Mouse (Mus musculus) lung, embryonic 15.5 days (tissue): ENCODE results near the gene Mad1l1. TPM values are rescaled to one million over a fixed set of nuclear protein-coding genes. Genes with fewer than 3 reads are reported as not detected.
A peak's percentile ranks its signal among the peaks of the same experiment; 100 is the strongest.
"Not testable (repeated sequence)": the region's sequence is repeated elsewhere in the genome, so short reads cannot be mapped to it uniquely, and the experiment has no call there.

ENCODE experiments used
- ATAC-seq: fragments of 200-750 bp; cut with Nextera tagmentation; 2 replicates; pipeline ENCODE4 v1.8.0; 2017; ENCODE audit warnings: moderate number of reproducible peaks, borderline replicate concordance; ENCODE audit not compliant: low FRiP score, low TSS enrichment; ENCODE audit errors: extremely low read depth
- H3K27ac ChIP-seq: fragments of 300-500 bp; sonication (generic); 2 replicates; pipeline ENCODE4 v1.5.1; 2015; ENCODE audit warnings: moderate library complexity, mild to moderate bottlenecking, inconsistent platforms
- H3K27me3 ChIP-seq: fragments of 300-500 bp; sonication (generic); 2 replicates; pipeline ENCODE4 v1.6.1; 2015; ENCODE audit warnings: inconsistent platforms
- H3K36me3 ChIP-seq: fragments of 300-500 bp; sonication (generic); 2 replicates; pipeline ENCODE4 v1.6.1; 2015; ENCODE audit warnings: inconsistent platforms
- H3K4me1 ChIP-seq: fragments of 300-500 bp; sonication (generic); 2 replicates; pipeline ENCODE4 v1.6.1; 2015; ENCODE audit warnings: inconsistent platforms
- H3K4me2 ChIP-seq: fragments of 300-500 bp; sonication (generic); 2 replicates; pipeline ENCODE4 v1.6.1; 2015; ENCODE audit warnings: inconsistent platforms, mild to moderate bottlenecking, moderate library complexity
- H3K4me3 ChIP-seq: fragments of 300-500 bp; sonication (generic); 2 replicates; pipeline ENCODE4 v1.5.1; 2015; ENCODE audit warnings: mild to moderate bottlenecking, inconsistent platforms
- H3K9ac ChIP-seq: fragments of 300-500 bp; sonication (generic); 2 replicates; pipeline ENCODE4 v1.6.1; 2015; ENCODE audit warnings: inconsistent platforms
- H3K9me3 ChIP-seq: fragments of 300-500 bp; sonication (generic); 2 replicates; pipeline ENCODE4 v1.6.1; 2016; ENCODE audit warnings: inconsistent platforms
- WGBS: fragments of 180-500 bp; shearing (Covaris S2); methylation state at CpG from one replicate; pipeline ENCODE4 v1.1.7; 2015; 5-methylcytosine and 5-hydroxymethylcytosine counted together
- polyA plus RNA-seq: library from polyadenylated mRNA; unstranded; fragments of >200 nt; fragmentation: Nextera tagmentation; extraction: Ambion mirVana; gene quantifications from 2 replicates; pipeline ENCODE4 v1.2.1, GENCODE M21; 2015

Gene Mad1l1
- polyA plus RNA-seq: 57.0 and 61.3 TPM in 2 replicates

GRCm38 (mm10) chr5:140321042-140321755 is at the start of gene Mad1l1, which contains the start of gene Nudt1:
TSS of gene Mad1l1 (minus strand) at chr5:140321552.
TSS of gene Nudt1 (plus strand) at chr5:140321656.
- Histone ChIP-seq H3K4me2 (peak within 1 kb of the TSS; percentile 80), H3K27me3 (no peaks in the 10 kb centered on the region), H3K27ac (peak within 1 kb of the TSS; percentile 76), H3K36me3 (no peaks in the 10 kb centered on the region), H3K9ac (peak within 1 kb of the TSS; percentile 99), H3K4me1 (peaks cover 15% of the 10 kb centered on the region), H3K9me3 (no peaks in the 10 kb centered on the region), H3K4me3 (peak within 1 kb of the TSS; percentile 99)
- peak; percentile 95 for ATAC-seq
- under 1% methylated on average over 58 of the region's 60 CpGs for WGBS

- Histone ChIP-seq H3K27me3 (no peaks in the 10 kb centered on the region), H3K4me2 (no peak overlapping the region), H3K27ac (peak overlapping the region; percentile 16; the same call in 1 of the 2 replicates), H3K9me3 (no peaks in the 10 kb centered on the region), H3K4me1 (peaks cover 9% of the 10 kb centered on the region), H3K36me3 (no peaks in the 10 kb centered on the region), H3K9ac (no peak overlapping the region), H3K4me3 (no peak overlapping the region)
- 50% methylated on average over 6 of the region's 6 CpGs for WGBS
- ATAC-seq: no peak
Observed at GRCm38 (mm10) chr5:140370446-140371254, 49.3 kb upstream of the Mad1l1 start.

GRCm38 (mm10) chr5:140369466-140369865 is 48.1 kb upstream of the Mad1l1 start:
- H3K4me1 ChIP-seq: peaks cover 9% of the 10 kb centered on the region
- ATAC-seq: no peak
- H3K36me3 ChIP-seq: no peaks in the 10 kb centered on the region
- H3K4me3 ChIP-seq: no peak overlapping the region
- H3K9ac ChIP-seq: no peak overlapping the region
- 71% methylated on average over 2 of the region's 2 CpGs for WGBS
- no peaks in the 10 kb centered on the region for H3K9me3 ChIP-seq
- no peaks in the 10 kb centered on the region for H3K27me3 ChIP-seq
- no peak overlapping the region for H3K27ac ChIP-seq
- no peak overlapping the region for H3K4me2 ChIP-seq

GRCm38 (mm10) chr5:140368926-140369325 is 47.6 kb upstream of the Mad1l1 start:
- Histone ChIP-seq H3K27me3 (no peaks in the 10 kb centered on the region), H3K27ac (no peak overlapping the region), H3K4me3 (no peak overlapping the region), H3K4me1 (peaks cover 9% of the 10 kb centered on the region), H3K9ac (no peak overlapping the region), H3K9me3 (no peaks in the 10 kb centered on the region), H3K4me2 (no peak overlapping the region), H3K36me3 (no peaks in the 10 kb centered on the region)
- no peak for ATAC-seq
- whole genome bisulfite sequencing: 88% methylated on average over 4 of the region's 4 CpGs

- H3K36me3 ChIP-seq, H3K4me2 ChIP-seq, H3K4me1 ChIP-seq, H3K9ac ChIP-seq, H3K4me3 ChIP-seq, ATAC-seq, H3K27ac ChIP-seq, H3K9me3 ChIP-seq, H3K27me3 ChIP-seq: not testable (repeated sequence)
- WGBS: 88% methylated on average over 2 of the region's 2 CpGs
Observed at GRCm38 (mm10) chr5:140368126-140368525, 46.8 kb upstream of the Mad1l1 start.

- Histone ChIP-seq H3K9me3 (no peaks in the 10 kb centered on the region), H3K4me2 (no peak overlapping the region), H3K27ac (no peak overlapping the region), H3K9ac (no peak overlapping the region), H3K4me1 (no peaks in the 10 kb centered on the region), H3K27me3 (no peaks in the 10 kb centered on the region), H3K4me3 (no peak overlapping the region), H3K36me3 (no peaks in the 10 kb centered on the region)
- ATAC-seq: no peak
- 66% methylated on average over 5 of the region's 5 CpGs for WGBS
Observed at GRCm38 (mm10) chr5:140364415-140364814, 43.1 kb upstream of the Mad1l1 start.

GRCm38 (mm10) chr5:140359930-140360674 is 38.8 kb upstream of the Mad1l1 start:
- no peak for ATAC-seq
- Histone ChIP-seq H3K9ac (no peak overlapping the region), H3K9me3 (no peaks in the 10 kb centered on the region), H3K36me3 (peaks cover 17% of the 10 kb centered on the region), H3K27me3 (no peaks in the 10 kb centered on the region), H3K4me2 (no peak overlapping the region), H3K27ac (no peak overlapping the region), H3K4me1 (no peaks in the 10 kb centered on the region), H3K4me3 (no peak overlapping the region)
- WGBS: 78% methylated on average over 14 of the region's 14 CpGs

GRCm38 (mm10) chr5:140357466-140357865 is 36.1 kb upstream of the Mad1l1 start:
- Histone ChIP-seq H3K9me3 (no peaks in the 10 kb centered on the region), H3K9ac (no peak overlapping the region), H3K4me1 (no peaks in the 10 kb centered on the region), H3K27ac (no peak overlapping the region), H3K36me3 (peaks cover 32% of the 10 kb centered on the region), H3K4me3 (no peak overlapping the region), H3K4me2 (no peak overlapping the region), H3K27me3 (no peaks in the 10 kb centered on the region)
- WGBS: 84% methylated on average over 3 of the region's 3 CpGs
- ATAC-seq: no peak

GRCm38 (mm10) chr5:140355934-140356333 is 34.6 kb upstream of the Mad1l1 start:
- Histone ChIP-seq H3K27me3 (no peaks in the 10 kb centered on the region), H3K36me3 (peaks cover 43% of the 10 kb centered on the region), H3K4me2 (no peak overlapping the region), H3K4me1 (no peaks in the 10 kb centered on the region), H3K9me3 (no peaks in the 10 kb centered on the region), H3K27ac (no peak overlapping the region), H3K9ac (no peak overlapping the region), H3K4me3 (no peak overlapping the region)
- ATAC-seq: no peak
- 82% methylated on average over 11 of the region's 11 CpGs for WGBS

GRCm38 (mm10) chr5:140352352-140352751 is 31.0 kb upstream of the Mad1l1 start:
- H3K4me3 ChIP-seq: no peak overlapping the region
- no peak overlapping the region for H3K9ac ChIP-seq
- H3K36me3 ChIP-seq: peaks cover 39% of the 10 kb centered on the region
- H3K27ac ChIP-seq: no peak overlapping the region
- H3K4me2 ChIP-seq: no peak overlapping the region
- no peaks in the 10 kb centered on the region for H3K4me1 ChIP-seq
- no peaks in the 10 kb centered on the region for H3K9me3 ChIP-seq
- no peak for ATAC-seq
- 92% methylated on average over 6 of the region's 6 CpGs for WGBS
- no peaks in the 10 kb centered on the region for H3K27me3 ChIP-seq

GRCm38 (mm10) chr5:140350731-140351497 is 29.6 kb upstream of the Mad1l1 start:
- no peaks in the 10 kb centered on the region for H3K4me1 ChIP-seq
- H3K9ac ChIP-seq: no peak overlapping the region
- no peaks in the 10 kb centered on the region for H3K9me3 ChIP-seq
- no peak overlapping the region for H3K4me3 ChIP-seq
- no peak overlapping the region for H3K27ac ChIP-seq
- no peak overlapping the region for H3K4me2 ChIP-seq
- 88% methylated on average over 8 of the region's 8 CpGs for WGBS
- no peaks in the 10 kb centered on the region for H3K27me3 ChIP-seq
- peaks cover 39% of the 10 kb centered on the region for H3K36me3 ChIP-seq
- ATAC-seq: no peak
